Mouse (Mus musculus) midbrain, embryonic 15.5 days (tissue): ENCODE measurements at regions not wholly inside any gene's neighbourhood (a gene's known extent, or its start where the extent isn't known, plus 50 kb on each side); places are given as distances from the start of the nearest gene placed in this dataset.

Source experiments
- ATAC-seq: fragments of 200-750 bp; cut with Nextera tagmentation; replicated peaks from 2 replicates; pipeline ENCODE4 v1.8.0; 2017; ENCODE audit warnings: moderate TSS enrichment
- H3K27ac ChIP-seq: fragments of 300-500 bp; sonication (generic); 2 replicates; pipeline ENCODE4 v1.5.1; 2015; ENCODE audit warnings: mild to moderate bottlenecking, inconsistent platforms
- H3K27me3 ChIP-seq: fragments of 300-500 bp; sonication (generic); replicated peaks from 2 replicates; pipeline ENCODE4 v1.6.1; 2015; ENCODE audit warnings: inconsistent platforms
- H3K36me3 ChIP-seq: fragments of 300-500 bp; sonication (generic); replicated peaks from 2 replicates; pipeline ENCODE4 v1.6.1; 2015; ENCODE audit warnings: inconsistent platforms
- H3K4me1 ChIP-seq: fragments of 300-500 bp; sonication (generic); 2 replicates; pipeline ENCODE4 v1.6.1; 2015; ENCODE audit warnings: inconsistent platforms
- H3K4me2 ChIP-seq: fragments of 300-500 bp; sonication (generic); 2 replicates; pipeline ENCODE4 v1.6.1; 2015; ENCODE audit warnings: inconsistent platforms, mild to moderate bottlenecking, moderate library complexity
- H3K4me3 ChIP-seq: fragments of 300-500 bp; sonication (generic); 2 replicates; pipeline ENCODE4 v1.5.1; 2015; ENCODE audit warnings: mild to moderate bottlenecking, inconsistent platforms
- H3K9ac ChIP-seq: fragments of 300-500 bp; sonication (generic); 2 replicates; pipeline ENCODE4 v1.6.1; 2015; ENCODE audit warnings: mild to moderate bottlenecking, inconsistent platforms
- H3K9me3 ChIP-seq: fragments of 300-500 bp; sonication (generic); 2 replicates; pipeline ENCODE4 v1.6.1; 2016; ENCODE audit warnings: inconsistent platforms
- WGBS: fragments of 180-500 bp; shearing (Covaris S2); methylation state at CpG from one replicate; pipeline ENCODE4 v1.1.7; 2015; ENCODE audit warnings: mixed read lengths; 5-methylcytosine and 5-hydroxymethylcytosine counted together

- WGBS = 89% methylated on average over 9 of the region's 9 CpGs
- H3K4me1 ChIP-seq = peaks cover 7% of the 10 kb centered on the region; the same call in 1 of the 2 replicates
Observed at GRCm38 (mm10) chr11:86859236-86859817, 51.8 kb upstream of the Dhx40 start.

GRCm38 (mm10) chr11:86858211-86858610 is 50.7 kb upstream of the Dhx40 start:
- no peaks in the 10 kb centered on the region for H3K9me3 ChIP-seq
- no peaks in the 10 kb centered on the region for H3K36me3 ChIP-seq
- no peak overlapping the region for H3K9ac ChIP-seq
- H3K4me3 ChIP-seq = no peak overlapping the region
- 97% methylated on average over 3 of the region's 3 CpGs for whole genome bisulfite sequencing
- H3K4me2 ChIP-seq = no peak overlapping the region
- ATAC-seq = no peak
- no peak overlapping the region for H3K27ac ChIP-seq
- no peaks in the 10 kb centered on the region for H3K27me3 ChIP-seq
- H3K4me1 ChIP-seq = peaks cover 7% of the 10 kb centered on the region

More at GRCm38 (mm10) chr11:86859236-86859817, 51.8 kb upstream of the Dhx40 start:
- Histone ChIP-seq H3K4me2 (no peak overlapping the region), H3K9ac (no peak overlapping the region), H3K4me3 (no peak overlapping the region), H3K36me3 (no peaks in the 10 kb centered on the region), H3K9me3 (no peaks in the 10 kb centered on the region), H3K27ac (no peak overlapping the region), H3K27me3 (no peaks in the 10 kb centered on the region)
- ATAC-seq = no peak
